Mouse (Mus musculus) cerebellum, postnatal 25 days (tissue): ENCODE measurements around the gene Gpr84.

Experiments
- DNase-seq, 2 experiments: peaks; one replicate each; pipeline ENCODE4 v3.0.0; 2021; ENCODE audit warnings: mixed read lengths in 2 of 2

Gene Gpr84

DNA sequence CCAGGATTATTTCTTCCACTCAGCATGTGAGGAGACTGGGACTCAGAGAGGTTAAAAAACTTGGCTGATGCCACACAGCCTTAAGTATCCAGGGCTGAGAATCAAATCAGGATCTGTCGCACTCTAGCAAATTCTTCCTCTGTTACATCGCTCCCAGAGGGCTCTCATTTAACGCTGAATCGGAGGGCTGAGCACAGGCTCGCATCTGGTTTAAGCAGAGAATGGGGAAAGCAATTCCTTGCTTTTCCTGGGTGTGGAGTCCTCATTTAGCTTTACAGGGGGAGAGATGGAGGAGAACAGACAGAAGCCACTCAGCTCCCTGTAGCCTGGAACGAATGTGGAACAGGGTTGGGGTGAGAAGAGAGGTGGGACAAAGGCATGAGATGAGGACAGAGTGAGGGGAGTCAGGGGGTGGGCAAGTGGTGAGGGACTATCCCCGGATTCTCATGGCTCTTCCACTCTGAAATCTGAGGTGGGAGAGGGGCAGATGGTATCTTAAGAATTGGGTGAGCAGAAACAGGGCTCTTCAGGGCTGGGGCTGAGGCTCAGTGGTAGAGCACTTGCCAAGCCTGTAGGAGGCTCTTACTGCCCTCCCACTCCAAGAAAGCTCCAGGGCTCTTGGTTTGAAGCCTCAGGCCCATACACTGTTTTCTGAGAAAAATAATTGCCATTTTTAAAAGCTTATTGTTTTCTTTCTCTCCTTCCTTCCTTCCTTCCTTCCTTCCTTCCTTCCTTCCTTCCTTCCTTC lies 25.2 kb upstream of the Gpr84 start:
- DNase-seq, result no peak

DNA sequence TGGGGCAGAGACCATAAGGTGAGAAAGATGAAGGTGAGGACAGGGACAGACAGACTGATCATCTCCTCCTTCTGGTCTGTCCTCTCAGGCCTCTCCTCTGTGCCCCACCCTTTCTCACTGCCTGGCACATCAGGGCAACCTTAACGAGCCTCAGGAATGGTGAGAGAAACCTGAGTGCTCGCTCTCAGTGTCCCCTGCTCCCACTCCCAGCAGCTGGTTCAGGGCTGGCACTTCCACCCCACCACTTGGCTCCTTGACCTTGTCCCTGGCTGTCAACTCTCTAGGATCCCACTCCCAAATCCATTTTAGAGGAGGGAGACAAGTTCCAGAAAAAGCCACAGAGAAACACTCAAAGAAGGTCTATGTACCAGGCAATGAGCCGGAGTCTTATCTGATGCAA lies 24.6 kb upstream of the Gpr84 start:
- no peak for DNase-seq

GRCm38 (mm10) chr15:103334194-103334593 lies 23.8 kb upstream of the Gpr84 start:
- DNase-seq, result no peak

GRCm38 (mm10) chr15:103333738-103334137 lies 23.3 kb upstream of the Gpr84 start:
- no peak for DNase-seq

DNA sequence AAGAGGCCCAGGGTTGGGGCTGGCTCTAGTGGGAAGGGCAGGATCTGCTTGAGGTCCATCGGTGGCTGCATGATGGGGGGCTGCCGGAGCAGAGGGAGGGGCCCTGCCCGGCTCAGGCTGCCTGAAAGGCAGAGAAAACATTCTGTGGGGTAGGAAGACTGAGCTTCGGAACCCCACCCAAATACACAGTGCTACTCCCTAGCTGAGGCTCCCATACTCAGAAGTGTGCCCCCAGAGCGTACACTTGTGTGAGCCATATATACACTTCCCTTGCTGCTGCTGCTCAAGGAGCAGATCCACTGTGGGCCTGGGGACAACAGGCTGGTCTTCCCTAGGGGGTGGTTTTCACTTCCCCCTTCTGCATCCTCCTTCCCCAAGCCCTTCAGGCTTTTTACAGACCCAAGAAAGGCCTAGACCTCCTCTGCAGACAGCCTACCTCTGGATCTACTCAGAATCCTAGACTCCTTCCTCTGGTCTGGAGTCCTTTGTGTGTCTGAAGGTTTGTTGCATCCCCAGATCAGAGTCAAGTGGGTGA lies 22.7 kb upstream of the Gpr84 start:
- no peak for DNase-seq

- DNase-seq, result peak; percentile 90 to 94
These were observed 13.2 kb upstream of the Gpr84 start for GRCm38 (mm10) chr15:103323455-103324247.

- peak in 1 of 2 experiments; percentile 87 for DNase-seq
These were observed 12.7 kb upstream of the Gpr84 start for GRCm38 (mm10) chr15:103323070-103323454.

- no peak for DNase-seq
These were observed 12.0 kb upstream of the Gpr84 start for GRCm38 (mm10) chr15:103322396-103322795.

GRCm38 (mm10) chr15:103321076-103321475 lies 10.7 kb upstream of the Gpr84 start:
- DNase-seq, result peak; percentile 66 to 69

- DNase-seq, result no peak
These were observed 7.9 kb upstream of the Gpr84 start for GRCm38 (mm10) chr15:103318201-103318816.

- DNase-seq, result no peak
These were observed 7.3 kb upstream of the Gpr84 start for GRCm38 (mm10) chr15:103317731-103318130.

DNA sequence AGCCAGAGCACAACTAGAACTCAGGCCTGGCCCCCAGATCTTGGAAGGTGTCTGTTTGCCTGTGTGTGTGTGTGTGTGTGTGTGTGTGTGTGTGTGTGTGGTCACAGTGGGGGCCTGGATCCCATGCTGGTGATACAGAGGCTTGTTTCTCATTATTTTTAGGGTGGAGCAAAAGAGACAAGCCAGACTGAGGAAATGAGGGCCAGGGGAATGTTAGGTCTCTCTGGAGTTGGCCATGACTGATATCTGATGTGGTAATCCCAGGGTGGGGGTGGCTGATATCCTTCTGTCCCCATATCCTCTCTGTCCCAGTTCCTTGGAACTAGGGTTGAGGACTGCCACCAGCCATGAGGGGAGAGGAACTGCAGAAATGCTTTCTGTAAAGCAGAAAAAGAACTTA lies 6.7 kb upstream of the Gpr84 start:
- no peak for DNase-seq

DNA sequence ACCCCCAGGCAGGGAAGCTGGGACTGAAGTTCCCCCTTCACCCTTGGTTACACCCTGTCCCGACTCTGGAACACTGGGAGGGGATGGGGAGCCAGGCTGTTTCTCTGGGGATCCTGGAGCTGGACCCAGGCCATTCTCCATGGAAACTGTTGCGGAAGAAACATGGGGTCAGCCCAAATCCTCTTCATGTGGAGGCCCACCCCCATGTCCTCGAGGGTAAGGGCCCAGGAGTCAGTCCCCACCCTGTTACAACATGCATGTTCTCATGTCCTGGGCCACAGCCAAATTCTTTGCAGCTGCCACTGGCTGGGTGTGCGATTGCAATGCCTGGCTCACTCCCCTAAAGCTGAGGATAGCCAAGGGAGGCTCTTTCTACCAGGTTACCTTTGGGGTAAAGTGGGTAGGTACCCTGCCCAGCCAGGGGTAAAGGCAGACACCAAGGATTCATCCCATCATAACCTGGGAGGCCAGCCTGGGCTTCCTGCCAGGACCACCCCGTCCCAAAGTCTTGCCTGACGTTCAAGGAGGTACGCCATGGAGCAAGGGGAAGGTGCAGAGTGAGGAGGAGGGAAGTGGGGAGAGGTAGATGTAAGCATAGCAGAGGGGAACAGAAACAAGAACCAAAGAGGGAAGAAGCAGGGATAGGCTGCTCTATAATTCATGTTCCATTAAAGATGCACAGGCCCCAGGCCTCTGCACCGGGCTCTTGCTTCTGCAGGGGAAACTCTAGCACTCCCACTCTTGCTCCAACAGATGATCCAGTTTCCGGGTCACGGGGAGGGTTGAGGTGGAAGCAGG lies 5.8 kb upstream of the Gpr84 start:
- no peak for DNase-seq

- peak; percentile 79 to 87 for DNase-seq
These were observed 4.6 kb upstream of the Gpr84 start for GRCm38 (mm10) chr15:103315011-103315502.

- no peak for DNase-seq
These were observed 3.8 kb upstream of the Gpr84 start for GRCm38 (mm10) chr15:103314181-103314580.

DNA sequence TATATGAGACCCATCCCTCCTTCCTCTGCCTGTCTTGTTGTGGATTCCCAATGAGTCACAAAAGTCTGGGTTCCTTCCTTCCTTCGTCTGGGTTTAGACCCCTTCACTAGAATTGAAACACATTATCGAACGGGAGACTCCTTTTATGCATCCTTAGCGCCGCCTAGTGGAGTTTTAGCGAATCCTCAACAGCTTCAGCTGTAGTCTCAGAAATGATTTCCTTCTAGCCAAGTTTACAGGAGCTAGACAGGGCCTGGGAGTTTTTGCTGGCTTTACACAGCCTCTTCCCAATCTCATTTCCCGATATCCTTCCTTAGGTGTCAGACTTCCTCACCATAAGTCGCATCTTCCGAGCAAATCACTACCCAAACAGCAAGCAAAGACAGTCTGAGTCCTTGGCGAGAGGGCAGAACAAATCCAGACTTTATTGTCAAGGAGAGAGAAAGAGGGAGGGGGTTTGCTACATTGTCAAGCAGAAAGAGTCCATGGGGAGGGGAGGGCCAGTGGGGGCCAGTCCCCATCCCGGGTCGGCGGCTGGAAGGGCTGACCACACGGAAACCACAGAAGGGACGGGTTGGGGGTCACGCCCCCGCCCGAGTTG lies 3.2 kb upstream of the Gpr84 start:
- peak; percentile 53 to 68 for DNase-seq

DNA sequence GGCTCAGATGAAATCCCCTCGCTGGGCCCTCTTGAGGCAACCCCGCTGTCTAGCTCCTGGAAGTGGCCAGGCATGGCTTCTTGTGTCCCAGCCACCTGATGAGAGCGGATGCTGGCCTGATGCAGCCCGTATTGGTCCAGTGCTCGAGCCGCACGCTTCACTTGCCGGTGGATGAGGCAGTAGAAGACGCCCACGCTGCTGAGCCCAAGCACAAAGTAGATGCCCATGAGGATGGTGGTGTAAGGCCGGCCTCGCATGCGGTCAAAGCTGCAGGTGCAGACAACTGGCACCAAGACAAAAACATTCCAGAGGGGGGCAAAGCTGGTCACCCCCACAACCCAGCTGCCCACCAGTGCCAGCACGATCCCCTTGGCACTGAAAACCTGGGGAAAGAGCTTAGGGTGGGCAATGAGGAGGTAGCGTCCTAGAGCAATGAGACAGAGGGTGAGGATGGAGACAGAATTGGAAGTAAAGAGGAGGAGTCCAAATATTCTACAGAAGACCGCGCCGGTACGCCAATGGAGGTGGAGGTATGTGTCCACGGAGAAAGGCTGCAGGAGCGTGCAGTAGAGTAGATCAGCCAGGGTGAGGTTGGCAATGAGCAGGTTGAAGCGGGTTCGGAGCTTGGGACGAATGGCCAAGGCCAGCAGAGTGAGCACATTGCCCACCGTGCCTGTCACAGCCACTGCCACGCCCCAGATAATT lies 1.4 kb downstream of the Gpr84 start:
- DNase-seq, result no peak

DNA sequence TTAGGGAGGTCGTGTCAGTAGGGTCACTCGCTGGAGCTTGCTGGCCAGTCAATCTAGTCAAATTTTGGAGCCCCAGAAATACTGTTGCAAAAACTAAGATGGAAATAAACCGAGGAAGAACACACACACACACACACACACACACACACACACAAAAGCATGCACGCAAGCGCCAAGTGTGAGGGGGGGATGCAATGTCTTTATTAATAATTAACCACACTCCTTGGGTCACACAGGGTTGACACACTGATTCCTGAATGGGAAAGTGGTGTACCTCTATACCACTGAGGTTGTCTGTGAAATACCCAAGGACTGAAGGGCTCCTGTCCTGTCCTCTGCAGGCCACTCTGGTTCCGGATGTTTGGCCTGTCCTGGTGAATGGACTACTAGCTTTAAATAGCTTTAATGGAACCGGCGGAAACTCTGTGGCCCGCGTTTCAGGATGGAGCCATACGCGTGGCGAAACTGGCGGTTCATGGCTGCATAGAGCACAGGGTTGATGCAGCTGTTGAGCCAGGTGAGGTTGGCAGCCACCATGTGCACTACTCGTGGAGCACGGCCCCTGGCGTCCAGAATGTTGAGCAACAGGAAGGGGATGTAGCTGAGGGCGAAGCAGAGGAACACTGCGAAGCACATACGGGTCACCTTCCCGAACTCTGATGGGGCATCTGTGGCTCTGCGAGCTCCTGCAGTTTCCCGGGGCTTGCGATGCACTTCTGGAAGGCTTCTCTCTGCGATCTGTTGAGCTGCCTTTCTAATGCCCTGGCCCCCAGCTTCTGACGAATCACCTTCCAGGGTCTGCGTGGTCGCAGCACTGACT lies 2.1 kb downstream of the Gpr84 start:
- no peak for DNase-seq

DNA sequence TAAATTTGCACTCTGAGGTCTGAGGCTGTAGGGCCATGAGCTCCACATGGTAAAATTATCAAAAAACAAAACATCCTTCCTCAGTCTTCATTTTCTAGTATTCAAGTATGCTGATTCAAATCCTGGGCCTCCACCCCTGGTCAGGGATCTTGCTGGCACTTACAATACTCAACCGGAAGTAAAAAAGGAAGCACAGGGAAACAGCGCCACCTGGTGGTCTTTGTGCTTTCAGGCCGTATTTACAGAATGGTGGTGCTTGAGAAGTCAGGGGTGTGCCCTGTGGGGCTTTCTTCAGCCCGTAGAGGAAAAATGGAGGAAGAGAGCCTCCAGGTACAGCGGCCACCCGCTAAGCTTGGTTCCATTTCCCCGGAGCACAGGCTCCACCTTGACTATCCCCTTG lies 3.3 kb downstream of the Gpr84 start:
- DNase-seq, result peak; percentile 91 to 93
